Mouse (Mus musculus) urinary bladder, postnatal 4 days (tissue): ENCODE results near the gene Fcer1g.

Experiments
- DNase-seq, 2 experiments: peaks; one replicate each; pipeline ENCODE4 v3.0.0; 2021 to 2022; ENCODE audit warnings: low spot score in 2 of 2

Gene Fcer1g

GRCm38 (mm10) chr1:171265971-171266744 is 32.0 kb upstream of the Fcer1g start:
- no peak for DNase-seq

GRCm38 (mm10) chr1:171263666-171264461 is 29.7 kb upstream of the Fcer1g start:
- DNase-seq: no peak

- no peak for DNase-seq
These were observed 29.0 kb upstream of the Fcer1g start for GRCm38 (mm10) chr1:171263185-171263611.

GRCm38 (mm10) chr1:171262594-171263130 is 28.5 kb upstream of the Fcer1g start:
- DNase-seq: peak in 1 of 2 experiments; percentile 71

- DNase-seq: no peak
These were observed 26.2 kb upstream of the Fcer1g start for GRCm38 (mm10) chr1:171260316-171260715.

GRCm38 (mm10) chr1:171258921-171259320 is 24.8 kb upstream of the Fcer1g start:
- DNase-seq: no peak

GRCm38 (mm10) chr1:171257781-171258180 is 23.6 kb upstream of the Fcer1g start:
- no peak for DNase-seq

- DNase-seq: peak in 1 of 2 experiments; percentile 45
These were observed 22.9 kb upstream of the Fcer1g start for GRCm38 (mm10) chr1:171256937-171257548.

- no peak for DNase-seq
These were observed 22.1 kb upstream of the Fcer1g start for GRCm38 (mm10) chr1:171256095-171256818.

- no peak for DNase-seq
These were observed 18.2 kb upstream of the Fcer1g start for GRCm38 (mm10) chr1:171252415-171252814.

- DNase-seq: peak in 1 of 2 experiments; percentile 54
These were observed 17.6 kb upstream of the Fcer1g start for GRCm38 (mm10) chr1:171251594-171252324.

- DNase-seq: peak in 1 of 2 experiments; percentile 44
These were observed 16.8 kb upstream of the Fcer1g start, which contains the start of gene Ndufs2 for GRCm38 (mm10) chr1:171250680-171251593. Ndufs2 (minus strand) TSS chr1:171251388.

GRCm38 (mm10) chr1:171249913-171250600 is 15.9 kb upstream of the Fcer1g start, which contains the start of gene Adamts4:
Adamts4 (plus strand) TSS chr1:171250421.
- peak in 1 of 2 experiments; percentile 46 for DNase-seq

GRCm38 (mm10) chr1:171248386-171249226 is 14.4 kb upstream of the Fcer1g start:
- DNase-seq: no peak

GRCm38 (mm10) chr1:171247916-171248315 is 13.8 kb upstream of the Fcer1g start:
- no peak for DNase-seq

GRCm38 (mm10) chr1:171247453-171247841 is 13.3 kb upstream of the Fcer1g start:
- DNase-seq: no peak

GRCm38 (mm10) chr1:171246709-171247452 is 12.7 kb upstream of the Fcer1g start:
- peak; percentile 96 to 97 for DNase-seq
